Mouse (Mus musculus) embryonic facial prominence, embryonic 10.5 days (tissue): ENCODE data around the gene Mrrf. TPM values are rescaled to one million over a fixed set of nuclear protein-coding genes. Genes with fewer than 3 reads are reported as not detected.

ENCODE experiments used
- DNase-seq: peaks from one replicate; pipeline ENCODE4 v3.0.0-alpha.2; 2017; ENCODE audit warnings: low spot score
- H3K27ac ChIP-seq: fragments of 300-500 bp; sonication (generic); replicated peaks from 2 replicates; pipeline ENCODE4 v1.5.1; 2016; ENCODE audit warnings: mild to moderate bottlenecking
- H3K27me3 ChIP-seq: fragments of 300-500 bp; sonication (generic); replicated peaks from 2 replicates; pipeline ENCODE4 v1.6.1; 2016; ENCODE audit warnings: low read depth, mild to moderate bottlenecking; ENCODE audit not compliant: poor library complexity, severe bottlenecking
- H3K36me3 ChIP-seq: fragments of 300-500 bp; sonication (generic); replicated peaks from 2 replicates; pipeline ENCODE4 v1.6.1; 2016; ENCODE audit warnings: mild to moderate bottlenecking, moderate library complexity
- H3K4me1 ChIP-seq: fragments of 300-500 bp; sonication (generic); 2 replicates; pipeline ENCODE4 v1.6.1; 2016
- H3K4me3 ChIP-seq: fragments of 300-500 bp; sonication (generic); 2 replicates; pipeline ENCODE4 v1.5.1; 2016; ENCODE audit warnings: mild to moderate bottlenecking, moderate library complexity
- H3K9me3 ChIP-seq: fragments of 300-500 bp; sonication (generic); 2 replicates; pipeline ENCODE4 v1.6.1; 2016; ENCODE audit warnings: mild to moderate bottlenecking
- WGBS: fragments of 180-500 bp; shearing (Covaris S2); methylation state at CpG from one replicate; pipeline ENCODE4 v1.1.7; 2016; 5-methylcytosine and 5-hydroxymethylcytosine counted together
- polyA plus RNA-seq: library from polyadenylated mRNA; unstranded; fragments of >200 nt; fragmentation: Nextera tagmentation; extraction: Ambion mirVana; gene quantifications from 2 replicates; pipeline ENCODE4 v1.2.1, GENCODE M21; 2016

Gene Mrrf
- polyA plus RNA-seq, 1 experiment from 2014 or later, result 34.1 TPM

GRCm38 (mm10) chr2:36224599-36224998, 88.4 kb downstream of the Mrrf start:
- Histone ChIP-seq H3K27ac (no peak overlapping the region), H3K27me3 (peaks cover 12% of the 10 kb centered on the region), H3K36me3 (no peaks in the 10 kb centered on the region), H3K4me1 (0 out of 2 replicates have a peak, but pooled peaks cover 6% of the 10 kb centered on the region), H3K9me3 (no peaks in the 10 kb centered on the region), H3K4me3 (no peak overlapping the region)
- 41% methylated on average over 2 of the region's 2 CpGs for WGBS
- no peak for DNase-seq

- Histone ChIP-seq H3K27ac (peak within 1 kb of the TSS; percentile 24; the same call in 1 of the 2 replicates), H3K27me3 (peaks cover 43% of the 10 kb centered on the region), H3K4me1 (peaks cover 17% of the 10 kb centered on the region), H3K36me3 (no peaks in the 10 kb centered on the region), H3K4me3 (peak within 1 kb of the TSS; percentile 60), H3K9me3 (no peaks in the 10 kb centered on the region)
- 2% methylated on average over 18 of the region's 18 CpGs for WGBS
- DNase-seq, result peak; percentile 41
Measured at GRCm38 (mm10) chr2:36230366-36230765, 94.2 kb downstream of the Mrrf start, which contains the start of gene Ptgs1. Gene Ptgs1 (plus strand): TSS chr2:36230426.

- H3K4me1 ChIP-seq, result peaks cover 17% of the 10 kb centered on the region
- H3K36me3 ChIP-seq, result no peaks in the 10 kb centered on the region
- 27% methylated on average over 10 of the region's 10 CpGs for WGBS
- H3K9me3 ChIP-seq, result no peaks in the 10 kb centered on the region
- H3K27me3 ChIP-seq, result peaks cover 43% of the 10 kb centered on the region
- no peak for DNase-seq
- peak overlapping the region; percentile 24; the same call in 1 of the 2 replicates for H3K27ac ChIP-seq
- peak overlapping the region; percentile 60 for H3K4me3 ChIP-seq
Measured at GRCm38 (mm10) chr2:36230967-36231366, 94.8 kb downstream of the Mrrf start.

GRCm38 (mm10) chr2:36234526-36235368, 98.6 kb downstream of the Mrrf start:
- WGBS, result 56% methylated on average over 7 of the region's 7 CpGs

GRCm38 (mm10) chr2:36235917-36236316, 99.7 kb downstream of the Mrrf start:
- Histone ChIP-seq H3K9me3 (no peaks in the 10 kb centered on the region), H3K27me3 (peaks cover 18% of the 10 kb centered on the region), H3K36me3 (no peaks in the 10 kb centered on the region), H3K4me1 (peaks cover 4% of the 10 kb centered on the region), H3K4me3 (no peak overlapping the region), H3K27ac (no peak overlapping the region)
- 76% methylated on average over 4 of the region's 4 CpGs for WGBS
- no peak for DNase-seq

More at GRCm38 (mm10) chr2:36234526-36235368, 98.6 kb downstream of the Mrrf start:
- Histone ChIP-seq H3K27me3 (peaks cover 29% of the 10 kb centered on the region), H3K9me3 (no peaks in the 10 kb centered on the region), H3K4me3 (no peak overlapping the region), H3K4me1 (peaks cover 16% of the 10 kb centered on the region), H3K36me3 (no peaks in the 10 kb centered on the region), H3K27ac (no peak overlapping the region)
- no peak for DNase-seq

GRCm38 (mm10) chr2:36236889-36237288, 100.7 kb downstream of the Mrrf start:
- DNase-seq, result no peak
- Histone ChIP-seq H3K4me1 (0 out of 2 replicates have a peak, but pooled peaks cover 3% of the 10 kb centered on the region), H3K36me3 (no peaks in the 10 kb centered on the region), H3K9me3 (no peaks in the 10 kb centered on the region), H3K27ac (no peak overlapping the region), H3K4me3 (no peak overlapping the region), H3K27me3 (peaks cover 8% of the 10 kb centered on the region)
- 93% methylated on average over 5 of the region's 5 CpGs for WGBS

GRCm38 (mm10) chr2:36237557-36237956, 101.4 kb downstream of the Mrrf start:
- H3K36me3 ChIP-seq, result no peaks in the 10 kb centered on the region
- H3K9me3 ChIP-seq, result no peaks in the 10 kb centered on the region
- H3K4me3 ChIP-seq, result no peak overlapping the region
- WGBS, result 92% methylated on average over 6 of the region's 6 CpGs
- 0 out of 2 replicates have a peak, but pooled peaks cover 3% of the 10 kb centered on the region for H3K27me3 ChIP-seq
- no peak overlapping the region for H3K27ac ChIP-seq
- 0 out of 2 replicates have a peak, but pooled peaks cover 3% of the 10 kb centered on the region for H3K4me1 ChIP-seq
- DNase-seq, result no peak

- Histone ChIP-seq H3K4me3 (no peak overlapping the region), H3K4me1 (0 out of 2 replicates have a peak, but pooled peaks cover 4% of the 10 kb centered on the region), H3K27me3 (no peaks in the 10 kb centered on the region), H3K27ac (no peak overlapping the region), H3K9me3 (no peaks in the 10 kb centered on the region), H3K36me3 (no peaks in the 10 kb centered on the region)
- 76% methylated on average over 3 of the region's 3 CpGs for WGBS
- DNase-seq, result no peak
Measured at GRCm38 (mm10) chr2:36238467-36238866, 102.3 kb downstream of the Mrrf start.

GRCm38 (mm10) chr2:36238951-36239350, 102.8 kb downstream of the Mrrf start:
- H3K9me3 ChIP-seq, result no peaks in the 10 kb centered on the region
- 0 out of 2 replicates have a peak, but pooled peaks cover 5% of the 10 kb centered on the region for H3K4me1 ChIP-seq
- no peak for DNase-seq
- no peaks in the 10 kb centered on the region for H3K27me3 ChIP-seq
- WGBS, result 82% methylated on average over 2 of the region's 2 CpGs
- no peak overlapping the region for H3K4me3 ChIP-seq
- no peak overlapping the region for H3K27ac ChIP-seq
- no peaks in the 10 kb centered on the region for H3K36me3 ChIP-seq

Other genes with a start within 250 kb of the Mrrf start
- 0.55 and 0.85 TPM in 2 replicates for gene Ttll11, start 156.5 kb upstream of the Mrrf start, polyA plus RNA-seq
- 203 and 215 TPM in 2 replicates for gene Ndufa8, start 87.0 kb upstream of the Mrrf start, polyA plus RNA-seq
- gene Morn5, start 86.9 kb upstream of the Mrrf start, polyA plus RNA-seq, result 0.29 and 0.74 TPM in 2 replicates
- gene Lhx6, start 31.0 kb upstream of the Mrrf start, polyA plus RNA-seq, result 13.5 and 16.1 TPM in 2 replicates
- gene Rbm18, start 384 bp downstream of the Mrrf start, polyA plus RNA-seq, result 83.8 and 88.6 TPM in 2 replicates
- gene Ptgs1, start 94.0 kb downstream of the Mrrf start, polyA plus RNA-seq, result 3.2 and 4.8 TPM in 2 replicates
- 0.03 TPM in 1 of 2 replicates, not detected in the other for gene Olfr338, start 237.1 kb downstream of the Mrrf start, polyA plus RNA-seq